Mouse (Mus musculus) forebrain, postnatal 0 days (tissue): ENCODE measurements around the gene Plpp2. TPM values are rescaled to one million over a fixed set of nuclear protein-coding genes. Genes with fewer than 3 reads are reported as not detected.
A peak's percentile ranks its signal among the peaks of the same experiment; 100 is the strongest.

Experiments
- ATAC-seq: fragments of 200-750 bp; cut with Nextera tagmentation; 2 replicates; pipeline ENCODE4 v1.8.0; 2017; ENCODE audit warnings: mild to moderate bottlenecking, moderate library complexity
- DNase-seq: peaks from one replicate; pipeline ENCODE4 v3.0.0-alpha.2; 2015
- H3K27ac ChIP-seq: fragments of 300-500 bp; sonication (generic); 2 replicates; pipeline ENCODE4 v1.5.1; 2014; ENCODE audit warnings: low read depth, mild to moderate bottlenecking, antibody characterized with exemption, low read length, moderate library complexity, mixed read lengths
- H3K27me3 ChIP-seq: fragments of 300-500 bp; sonication (generic); 2 replicates; pipeline ENCODE4 v1.6.1; 2014; ENCODE audit warnings: mild to moderate bottlenecking, low read length, mixed read lengths; ENCODE audit not compliant: insufficient read depth
- H3K36me3 ChIP-seq: fragments of 300-500 bp; sonication (generic); 2 replicates; pipeline ENCODE4 v1.6.1; 2014; ENCODE audit warnings: mild to moderate bottlenecking, moderate library complexity; ENCODE audit not compliant: insufficient read depth
- H3K4me1 ChIP-seq: fragments of 300-500 bp; sonication (generic); 2 replicates; pipeline ENCODE4 v1.6.1; 2014; ENCODE audit warnings: antibody characterized with exemption; ENCODE audit not compliant: insufficient read depth
- H3K4me2 ChIP-seq: fragments of 300-500 bp; sonication (generic); 2 replicates; pipeline ENCODE4 v1.6.1; 2014; ENCODE audit warnings: low read depth, mild to moderate bottlenecking, moderate library complexity
- H3K4me3 ChIP-seq: fragments of 300-500 bp; sonication (generic); 2 replicates; pipeline ENCODE4 v1.5.1; 2014; ENCODE audit warnings: low read depth, low read length, mixed read lengths
- H3K9ac ChIP-seq: fragments of 300-500 bp; sonication (generic); 2 replicates; pipeline ENCODE4 v1.6.1; 2014; ENCODE audit warnings: mild to moderate bottlenecking
- H3K9me3 ChIP-seq: fragments of 300-500 bp; sonication (generic); 2 replicates; pipeline ENCODE4 v1.6.1; 2016; ENCODE audit warnings: low read length
- CTCF ChIP-seq: sonication (generic); IDR thresholded peaks from 2 replicates; pipeline ENCODE4 v1.5.1; 2016; ENCODE audit warnings: antibody characterized with exemption, control low read depth, low read depth
- WGBS: fragments of 180-500 bp; shearing (Covaris S2); extraction: QIAGEN DNeasy Blood & Tissue Kit; methylation state at CpG from one replicate; pipeline ENCODE4 v1.1.7; 2014; 5-methylcytosine and 5-hydroxymethylcytosine counted together
- polyA plus RNA-seq: library from polyadenylated mRNA; unstranded; fragments of >200 nt; fragmentation: Nextera tagmentation; extraction: Ambion mirVana; gene quantifications from 2 replicates; pipeline ENCODE4 v1.2.1, GENCODE M21; 2015
- total RNA-seq: library from RNA; depleted of rRNA; stranded (reverse); fragments of >200 nt; gene quantifications from 2 replicates; pipeline ENCODE4 v1.2.3, GENCODE M21; 2014

The Plpp2 gene
- total and polyA plus RNA-seq, 2 experiments from 2014 or later: 13.1 to 24.1 TPM

- H3K27me3 ChIP-seq: no peaks in the 10 kb centered on the region
- ATAC-seq (no peak), DNase-seq (no peak)
- no peak for TF ChIP-seq CTCF
- H3K4me2 ChIP-seq: no peak overlapping the region
- no peaks in the 10 kb centered on the region for H3K9me3 ChIP-seq
- peaks cover 6% of the 10 kb centered on the region; the same call in 1 of the 2 replicates for H3K4me1 ChIP-seq
- no peak overlapping the region for H3K27ac ChIP-seq
- no peak overlapping the region for H3K9ac ChIP-seq
- WGBS: 94% methylated on average over 13 of the region's 13 CpGs
- no peaks in the 10 kb centered on the region for H3K36me3 ChIP-seq
- H3K4me3 ChIP-seq: no peak overlapping the region
These were observed 2.9 kb downstream of the Plpp2 start for GRCm38 (mm10) chr10:79530721-79531120.

- H3K9ac ChIP-seq: no peak overlapping the region
- no peak for TF ChIP-seq CTCF
- ATAC-seq (no peak), DNase-seq (no peak)
- H3K4me2 ChIP-seq: no peak overlapping the region
- H3K36me3 ChIP-seq: no peaks in the 10 kb centered on the region
- H3K4me1 ChIP-seq: peaks cover 6% of the 10 kb centered on the region; the same call in 1 of the 2 replicates
- H3K27ac ChIP-seq: no peak overlapping the region
- no peaks in the 10 kb centered on the region for H3K9me3 ChIP-seq
- no peak overlapping the region for H3K4me3 ChIP-seq
- no peaks in the 10 kb centered on the region for H3K27me3 ChIP-seq
- 84% methylated on average over 8 of the region's 8 CpGs for WGBS
These were observed 3.4 kb downstream of the Plpp2 start for GRCm38 (mm10) chr10:79530241-79530640.

- WGBS: 81% methylated on average over 3 of the region's 3 CpGs
- no peaks in the 10 kb centered on the region for H3K9me3 ChIP-seq
- H3K4me3 ChIP-seq: no peak overlapping the region
- H3K4me2 ChIP-seq: no peak overlapping the region
- ATAC-seq (no peak), DNase-seq (no peak)
- no peak overlapping the region for H3K27ac ChIP-seq
- H3K4me1 ChIP-seq: peaks cover 3% of the 10 kb centered on the region; the same call in 1 of the 2 replicates
- no peak overlapping the region for H3K9ac ChIP-seq
- peak; percentile 13; the same call in 1 of the 2 replicates for TF ChIP-seq CTCF
- H3K36me3 ChIP-seq: no peaks in the 10 kb centered on the region
- H3K27me3 ChIP-seq: no peaks in the 10 kb centered on the region
These were observed 5.5 kb downstream of the Plpp2 start for GRCm38 (mm10) chr10:79528081-79528480.

- Histone ChIP-seq H3K9ac (no peak overlapping the region), H3K27me3 (no peaks in the 10 kb centered on the region), H3K9me3 (no peaks in the 10 kb centered on the region), H3K36me3 (no peaks in the 10 kb centered on the region), H3K4me1 (no peaks in the 10 kb centered on the region), H3K4me3 (no peak overlapping the region), H3K4me2 (no peak overlapping the region), H3K27ac (no peak overlapping the region)
- WGBS: 92% methylated on average over 6 of the region's 6 CpGs
- no peak for ATAC-seq
- no peak for TF ChIP-seq CTCF
- DNase-seq: no peak
These were observed 6.1 kb downstream of the Plpp2 start for GRCm38 (mm10) chr10:79527453-79527845.

- Histone ChIP-seq H3K9me3 (no peaks in the 10 kb centered on the region), H3K4me3 (no peak overlapping the region), H3K9ac (no peak overlapping the region), H3K4me2 (no peak overlapping the region), H3K36me3 (no peaks in the 10 kb centered on the region), H3K4me1 (no peaks in the 10 kb centered on the region), H3K27me3 (no peaks in the 10 kb centered on the region), H3K27ac (no peak overlapping the region)
- 94% methylated on average over 12 of the region's 12 CpGs for WGBS
- ATAC-seq: no peak
- TF ChIP-seq CTCF: no peak
- DNase-seq: no peak
These were observed 6.7 kb downstream of the Plpp2 start for GRCm38 (mm10) chr10:79526661-79527452.

GRCm38 (mm10) chr10:79525456-79526325 lies 7.9 kb downstream of the Plpp2 start:
- DNase-seq (no peak), ATAC-seq (no peak)
- Histone ChIP-seq H3K27ac (no peak overlapping the region), H3K4me1 (no peaks in the 10 kb centered on the region), H3K9ac (no peak overlapping the region), H3K4me2 (no peak overlapping the region), H3K36me3 (no peaks in the 10 kb centered on the region), H3K9me3 (no peaks in the 10 kb centered on the region), H3K4me3 (no peak overlapping the region), H3K27me3 (no peaks in the 10 kb centered on the region)
- 94% methylated on average over 8 of the region's 8 CpGs for WGBS
- no peak for TF ChIP-seq CTCF

- DNase-seq (no peak), ATAC-seq (no peak)
- Histone ChIP-seq H3K4me1 (no peaks in the 10 kb centered on the region), H3K4me3 (no peak overlapping the region), H3K36me3 (no peaks in the 10 kb centered on the region), H3K4me2 (no peak overlapping the region), H3K9me3 (no peaks in the 10 kb centered on the region), H3K27ac (no peak overlapping the region), H3K9ac (no peak overlapping the region), H3K27me3 (no peaks in the 10 kb centered on the region)
- WGBS: 81% methylated on average over 1 of the region's 1 CpGs
- no peak for TF ChIP-seq CTCF
These were observed 9.2 kb downstream of the Plpp2 start for GRCm38 (mm10) chr10:79524433-79524832.
